ENCODE assay signal across 10 mouse cellular contexts in genomic region chr8:78096383-78096782, GRCm38 (mm10).
DNase-seq lines count a peak whose midpoint lies in the region; TF ChIP-seq lines count a peak whose summit lies in the region.
"Had no signal": no experiment of that assay in that cellular context is flagged by ENCODE, and none has a peak within 500 bp of the region (broad histone marks: within the 10 kb centered on the region; RNA-seq: fewer than 3 reads in every experiment).

No protein-coding gene starts in this region.

- H3K4me1 ChIP-seq in lung, adult 2 months (ENCODE audit: control insufficient read depth, insufficient read depth, low read length) = peaks cover 4% of the 10 kb centered on the region
- no peaks in the 10 kb centered on the region for H3K4me1 ChIP-seq in ES-Bruce4 (ENCODE audit: control insufficient read depth, insufficient read depth, low read length)

- H3K27ac ChIP-seq in ES-Bruce4 (ENCODE audit: insufficient read depth, low read length) = 0 out of 2 replicates have a peak overlapping the region, but pooled peaks have one; percentile 12
- H3K27ac ChIP-seq: hindbrain, embryonic 13.5 days had no signal

- peaks cover 21% of the 10 kb centered on the region for H3K9me3 ChIP-seq in ES-Bruce4 (replicated peaks; ENCODE audit: control insufficient read depth, insufficient read depth, low read length, poor library complexity, severe bottlenecking)
- H3K9me3 ChIP-seq: hindbrain, embryonic 13.5 days had no signal

- H3K4me3 ChIP-seq in lung, adult 2 months (replicated peaks; ENCODE audit: extremely low read depth, low read depth, low read length) = no peak overlapping the region
- H3K4me3 ChIP-seq in ES-Bruce4 (ENCODE audit: low read depth, low read length) = no peak overlapping the region
- H3K4me3 ChIP-seq: hindbrain, embryonic 13.5 days had no signal

- DNase-seq in heart, adult 11 months = peak; percentile 43
- no peak for DNase-seq in heart, postnatal 14 days
- DNase-seq in lung, adult 2 months = no peak
- no peak for DNase-seq in lung, postnatal 25 days (ENCODE audit: low spot score)
- no peak for DNase-seq in brain, embryonic 14.5 days (ENCODE audit: low read depth)
- no peak for DNase-seq in natural killer cell, adult 2 months (ENCODE audit: low spot score in 2 of 2)
- DNase-seq: adrenal gland, adult 8-10 months; kidney, adult 2 months had no signal

- TF ChIP-seq EP300 in ES-Bruce4 (IDR thresholded peaks at IDR 0.05; ENCODE audit: insufficient read depth, low read depth, low read length) = no peak

- no peak overlapping the region for H3K9ac ChIP-seq in ES-Bruce4 (ENCODE audit: low read depth, poor library complexity, severe bottlenecking)
- H3K9ac ChIP-seq: hindbrain, embryonic 13.5 days had no signal

- no peaks in the 10 kb centered on the region for H3K27me3 ChIP-seq in ES-Bruce4 (ENCODE audit: control insufficient read depth, insufficient read depth, low read length, poor library complexity, severe bottlenecking)
- H3K27me3 ChIP-seq: hindbrain, embryonic 13.5 days had no signal

- intact Hi-C loops in heart, postnatal 14 days (cut with DNase I) = no loop called here

- 44% methylated on average over 5 of the region's 5 CpGs for WGBS in lung, adult 2 months

- H3K36me3 ChIP-seq in ES-Bruce4 (ENCODE audit: control insufficient read depth, insufficient read depth, low read length, poor library complexity, severe bottlenecking) = peaks cover 4% of the 10 kb centered on the region; the same call in 1 of the 2 replicates
- H3K36me3 ChIP-seq: hindbrain, embryonic 13.5 days had no signal

- TF ChIP-seq POLR2A in lung, adult 2 months (IDR thresholded peaks at IDR 0.05; ENCODE audit: borderline replicate concordance, extremely low read depth, low read depth, low read length) = no peak
- no peak for TF ChIP-seq POLR2A in ES-Bruce4 (IDR thresholded peaks at IDR 0.05; ENCODE audit: insufficient read depth, low read length)
- TF ChIP-seq POLR2A in brain, embryonic 14.5 days (IDR thresholded peaks at IDR 0.05; ENCODE audit: borderline replicate concordance, extremely low read depth, insufficient read depth, insufficient read length, poor library complexity, severe bottlenecking) = no peak

- TF ChIP-seq CTCF in lung, adult 2 months (IDR thresholded peaks at IDR 0.05; ENCODE audit: insufficient read depth, low read length) = 0 out of 2 replicates have a peak, but pooled peaks have one; percentile 15
- TF ChIP-seq CTCF in ES-Bruce4 (IDR thresholded peaks at IDR 0.05; ENCODE audit: low read depth, low read length) = peak; percentile 3
- TF ChIP-seq CTCF in brain, embryonic 14.5 days (IDR thresholded peaks at IDR 0.05; ENCODE audit: borderline replicate concordance, extremely low read depth, insufficient read depth, insufficient read length) = peak; percentile 49; the same call in 1 of the 2 replicates
